Mouse (Mus musculus): ENCODE measurements around the gene Elmod3.

GRCm38 (mm10) chr6:72601732-72602131 lies 3.5 kb upstream of the Elmod3 start:
- peak; percentile 78 to 93 for TF ChIP-seq CTCF (conservative IDR thresholded peaks at IDR 0.05 in 1 of 2, IDR thresholded peaks at IDR 0.05 in 1 of 2; ENCODE audit: low read depth in 2 of 2, low read length in 2 of 2)
- no peak for TF ChIP-seq ZKSCAN1 (IDR thresholded peaks at IDR 0.05; ENCODE audit: borderline replicate concordance, low read depth, low read length)
- no peak for TF ChIP-seq EP300 (IDR thresholded peaks at IDR 0.05; ENCODE audit: low read length)
- no peak for TF ChIP-seq POLR2A (IDR thresholded peaks at IDR 0.05; ENCODE audit: low read depth, low read length)
- TF ChIP-seq ZC3H11A (IDR thresholded peaks at IDR 0.05; ENCODE audit: low read depth, low read length), result no peak
- no peak for TF ChIP-seq MAX (IDR thresholded peaks at IDR 0.05; ENCODE audit: low read length)
- TF ChIP-seq USF1 (IDR thresholded peaks at IDR 0.05; ENCODE audit: low read depth, low read length), result no peak
- no peak for TF ChIP-seq MAFK (IDR thresholded peaks at IDR 0.05; ENCODE audit: insufficient replicate concordance, low read length)
- no peak for TF ChIP-seq CHD2 (IDR thresholded peaks at IDR 0.05; ENCODE audit: low read length)
- no peak for TF ChIP-seq USF2 (conservative IDR thresholded peaks at IDR 0.05; ENCODE audit: low read depth, low read length)
